Mouse (Mus musculus): ENCODE results near the gene Lingo3.
A peak's percentile ranks its signal among the peaks of the same experiment; 100 is the strongest.

DNA sequence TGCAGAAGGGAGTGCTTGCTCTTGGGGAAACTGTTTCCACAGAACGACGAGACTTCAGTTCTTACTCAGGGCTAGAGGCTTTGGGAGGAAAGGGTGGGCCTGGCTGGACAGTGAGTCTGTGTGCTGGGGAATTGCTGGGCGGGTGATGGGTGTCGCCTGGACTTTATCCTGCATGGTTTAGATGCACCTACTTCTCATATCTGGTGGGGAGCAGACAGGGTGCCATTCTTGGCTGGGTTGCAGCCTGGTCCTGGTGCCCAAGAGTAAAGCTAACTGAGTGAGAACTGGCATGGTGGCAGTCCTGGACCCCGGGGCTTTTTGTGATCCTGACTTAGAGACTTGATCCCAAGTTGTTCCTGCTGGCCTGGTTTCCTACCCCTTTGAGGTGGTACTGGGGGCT, 13.1 kb upstream of the Lingo3 start:
- TF ChIP-seq CTCF (IDR thresholded peaks at IDR 0.05; ENCODE audit: control insufficient read depth, insufficient read depth, low read length) = no peak
- peak; percentile 71 for TF ChIP-seq POLR2A (IDR thresholded peaks at IDR 0.05; ENCODE audit: borderline replicate concordance, control insufficient read depth, low read depth, low read length)
